Mouse (Mus musculus): ENCODE measurements at regions not wholly inside any gene's neighbourhood (a gene's known extent, or its start where the extent isn't known, plus 50 kb on each side); places are given as distances from the start of the nearest gene placed in this dataset.

GRCm38 (mm10) chr12:12781526-12781925 lies 160.2 kb downstream of the Mycn start:
- Histone ChIP-seq H3K4me1 (ENCODE audit: insufficient read depth) (peaks cover 4% of the 10 kb centered on the region; the same call in 1 of the 2 replicates), H3K27me3 (ENCODE audit: insufficient read depth, low read length) (no peaks in the 10 kb centered on the region), H3K9ac (no peak overlapping the region), H3K36me3 (ENCODE audit: insufficient read depth) (no peaks in the 10 kb centered on the region), H3K4me2 (no peak overlapping the region), H3K27ac (ENCODE audit: low read depth) (no peak overlapping the region), H3K9me3 (ENCODE audit: low read depth, low read length) (no peaks in the 10 kb centered on the region), H3K4me3 (ENCODE audit: low read depth, low read length) (no peak overlapping the region)
- peak; percentile 36; the same call in 1 of the 2 replicates for TF ChIP-seq CTCF (IDR thresholded peaks at IDR 0.05; ENCODE audit: low read depth)
- ATAC-seq (ENCODE audit: insufficient read depth) (no peak), DNase-seq (no peak)
- WGBS = 95% methylated on average over 5 of the region's 5 CpGs

DNA sequence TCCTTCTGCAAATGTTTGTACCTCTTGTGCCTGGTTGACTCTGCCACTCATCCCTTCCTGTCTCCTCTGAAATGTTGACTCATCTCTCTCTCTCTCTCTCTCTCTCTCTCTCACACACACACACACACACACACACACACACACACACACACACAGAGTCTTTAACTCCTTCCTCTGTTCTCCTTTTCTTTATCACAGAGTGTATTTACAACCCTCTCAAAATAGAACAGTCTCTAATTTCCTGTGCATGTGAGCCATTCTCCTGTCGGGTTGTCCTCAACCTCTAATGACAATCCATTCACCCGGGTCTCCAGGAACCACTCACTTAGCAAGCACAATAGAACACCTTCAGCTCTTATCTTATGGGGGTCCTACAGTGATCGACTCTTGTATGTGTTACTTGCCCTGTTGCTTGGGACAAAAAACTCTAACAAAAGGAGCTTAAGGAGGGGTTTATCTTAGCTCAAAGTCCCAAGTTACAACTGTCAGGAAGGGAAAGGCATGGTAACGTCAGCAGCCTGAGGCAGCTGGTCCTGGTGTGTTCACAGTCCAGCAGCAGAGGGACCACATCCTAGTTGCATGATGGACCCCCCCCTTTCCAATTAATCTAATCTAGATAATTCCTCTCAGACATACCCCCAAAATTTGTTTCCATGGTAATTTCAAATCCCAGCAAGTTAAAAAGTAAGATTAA lies 163.0 kb downstream of the Mycn start:
- H3K27me3 ChIP-seq (ENCODE audit: insufficient read depth, low read length) = no peaks in the 10 kb centered on the region
- ATAC-seq (ENCODE audit: insufficient read depth) (no peak), DNase-seq (no peak)
- H3K4me2 ChIP-seq = no peak overlapping the region
- WGBS = 37% methylated on average over 4 of the region's 4 CpGs
- TF ChIP-seq CTCF (IDR thresholded peaks at IDR 0.05; ENCODE audit: low read depth) = no peak
- H3K4me1 ChIP-seq (ENCODE audit: insufficient read depth) = peaks cover 4% of the 10 kb centered on the region; the same call in 1 of the 2 replicates
- H3K9ac ChIP-seq = no peak overlapping the region
- no peak overlapping the region; the same call in 1 of the 2 replicates for H3K27ac ChIP-seq (ENCODE audit: low read depth)
- H3K36me3 ChIP-seq (ENCODE audit: insufficient read depth) = no peaks in the 10 kb centered on the region
- H3K9me3 ChIP-seq (ENCODE audit: low read depth, low read length) = no peaks in the 10 kb centered on the region
- H3K4me3 ChIP-seq (ENCODE audit: low read depth, low read length) = no peak overlapping the region

DNA sequence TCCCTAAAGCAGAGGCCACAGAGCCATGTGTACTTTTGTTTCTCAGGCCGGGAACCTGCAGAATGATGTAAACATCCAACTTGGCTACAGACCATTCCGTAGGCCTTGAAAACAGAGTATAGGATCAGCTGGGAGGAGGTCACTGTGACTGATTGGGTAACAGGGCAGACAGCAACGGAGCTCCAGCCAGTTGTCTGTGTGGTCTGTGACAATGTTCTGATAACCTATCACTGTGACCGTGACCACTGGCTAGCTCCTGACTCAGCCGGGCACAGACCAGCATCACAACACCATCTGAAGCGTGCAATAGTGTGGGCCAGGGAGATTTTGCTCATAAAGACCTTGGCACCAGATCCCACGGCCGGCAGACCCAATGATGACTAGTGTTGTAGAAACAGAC lies 164.3 kb downstream of the Mycn start:
- ATAC-seq (ENCODE audit: insufficient read depth) (no peak), DNase-seq (no peak)
- Histone ChIP-seq H3K4me3 (ENCODE audit: low read depth, low read length) (no peak overlapping the region), H3K4me1 (ENCODE audit: insufficient read depth) (peaks cover 4% of the 10 kb centered on the region; the same call in 1 of the 2 replicates), H3K27ac (ENCODE audit: low read depth) (no peak overlapping the region), H3K4me2 (no peak overlapping the region), H3K9ac (no peak overlapping the region), H3K9me3 (ENCODE audit: low read depth, low read length) (no peaks in the 10 kb centered on the region), H3K27me3 (ENCODE audit: insufficient read depth, low read length) (no peaks in the 10 kb centered on the region), H3K36me3 (ENCODE audit: insufficient read depth) (no peaks in the 10 kb centered on the region)
- TF ChIP-seq CTCF (IDR thresholded peaks at IDR 0.05; ENCODE audit: low read depth) = no peak
- WGBS = 50% methylated on average over 8 of the region's 8 CpGs

- no peaks in the 10 kb centered on the region for H3K27me3 ChIP-seq (ENCODE audit: insufficient read depth, low read length)
- no peaks in the 10 kb centered on the region for H3K36me3 ChIP-seq (ENCODE audit: insufficient read depth)
- no peak overlapping the region for H3K9ac ChIP-seq
- no peak overlapping the region for H3K27ac ChIP-seq (ENCODE audit: low read depth)
- no peak for ATAC-seq (ENCODE audit: insufficient read depth)
- no peaks in the 10 kb centered on the region for H3K9me3 ChIP-seq (ENCODE audit: low read depth, low read length)
- no peak overlapping the region for H3K4me2 ChIP-seq
- TF ChIP-seq CTCF (IDR thresholded peaks at IDR 0.05; ENCODE audit: low read depth) = no peak
- DNase-seq = no peak
- no peak overlapping the region for H3K4me3 ChIP-seq (ENCODE audit: low read depth, low read length)
- WGBS = 71% methylated on average over 6 of the region's 6 CpGs
- H3K4me1 ChIP-seq (ENCODE audit: insufficient read depth) = peaks cover 4% of the 10 kb centered on the region; the same call in 1 of the 2 replicates
These were observed 164.9 kb downstream of the Mycn start for GRCm38 (mm10) chr12:12776783-12777182.

- Histone ChIP-seq H3K4me3 (ENCODE audit: low read depth, low read length) (no peak overlapping the region), H3K9me3 (ENCODE audit: low read depth, low read length) (no peaks in the 10 kb centered on the region), H3K4me1 (ENCODE audit: insufficient read depth) (no peaks in the 10 kb centered on the region), H3K9ac (no peak overlapping the region), H3K4me2 (no peak overlapping the region), H3K27ac (ENCODE audit: low read depth) (no peak overlapping the region), H3K36me3 (ENCODE audit: insufficient read depth) (no peaks in the 10 kb centered on the region), H3K27me3 (ENCODE audit: insufficient read depth, low read length) (no peaks in the 10 kb centered on the region)
- whole genome bisulfite sequencing = 72% methylated on average over 4 of the region's 4 CpGs
- ATAC-seq (ENCODE audit: insufficient read depth) = no peak
- DNase-seq = no peak
- TF ChIP-seq CTCF (IDR thresholded peaks at IDR 0.05; ENCODE audit: low read depth) = no peak
These were observed 170.7 kb downstream of the Mycn start for GRCm38 (mm10) chr12:12770970-12771369.

DNA sequence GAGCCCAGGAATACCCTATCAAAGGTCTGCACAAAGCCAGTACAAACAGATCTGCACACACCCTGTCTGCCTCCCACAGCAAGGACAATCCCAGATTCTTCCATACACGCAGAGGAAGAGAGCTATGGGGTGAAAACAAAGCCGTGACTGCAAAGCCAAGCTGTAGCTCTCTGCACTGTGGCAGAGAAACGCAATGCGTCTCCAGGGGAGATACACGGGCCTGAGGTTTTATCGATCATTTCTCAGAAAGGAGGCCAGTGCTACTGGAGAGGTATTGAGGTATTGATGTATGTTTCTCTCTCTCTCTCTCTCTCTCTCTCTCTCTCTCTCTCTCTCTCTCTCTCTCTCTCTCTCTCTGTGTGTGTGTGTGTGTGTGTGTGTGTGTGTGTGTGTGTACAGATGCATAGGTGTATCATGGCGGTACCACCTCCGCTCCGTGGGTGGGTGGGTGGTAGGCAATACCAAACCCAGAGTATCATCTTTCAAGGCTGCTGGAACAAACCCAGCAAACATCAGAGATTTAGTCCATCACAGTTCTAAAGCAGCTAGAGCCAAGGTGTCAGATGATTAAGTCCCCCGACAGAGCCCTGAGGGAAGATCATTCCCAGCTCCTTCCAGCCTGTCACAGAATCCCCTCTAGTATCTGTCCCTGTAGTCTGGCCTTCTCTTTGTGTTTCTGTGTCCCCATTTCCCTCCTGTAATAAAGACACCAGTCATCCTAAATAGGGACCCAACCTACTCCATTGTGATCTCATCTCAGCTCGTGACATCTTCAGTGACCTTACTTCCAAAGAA lies 175.0 kb downstream of the Mycn start:
- TF ChIP-seq CTCF (IDR thresholded peaks at IDR 0.05; ENCODE audit: low read depth) = no peak
- DNase-seq = no peak
- Histone ChIP-seq H3K9me3 (ENCODE audit: low read depth, low read length) (no peaks in the 10 kb centered on the region), H3K9ac (no peak overlapping the region), H3K4me2 (no peak overlapping the region), H3K27me3 (ENCODE audit: insufficient read depth, low read length) (no peaks in the 10 kb centered on the region), H3K4me1 (ENCODE audit: insufficient read depth) (no peaks in the 10 kb centered on the region), H3K36me3 (ENCODE audit: insufficient read depth) (no peaks in the 10 kb centered on the region), H3K27ac (ENCODE audit: low read depth) (no peak overlapping the region), H3K4me3 (ENCODE audit: low read depth, low read length) (no peak overlapping the region)
- no peak for ATAC-seq (ENCODE audit: insufficient read depth)
- WGBS = 45% methylated on average over 11 of the region's 11 CpGs

DNA sequence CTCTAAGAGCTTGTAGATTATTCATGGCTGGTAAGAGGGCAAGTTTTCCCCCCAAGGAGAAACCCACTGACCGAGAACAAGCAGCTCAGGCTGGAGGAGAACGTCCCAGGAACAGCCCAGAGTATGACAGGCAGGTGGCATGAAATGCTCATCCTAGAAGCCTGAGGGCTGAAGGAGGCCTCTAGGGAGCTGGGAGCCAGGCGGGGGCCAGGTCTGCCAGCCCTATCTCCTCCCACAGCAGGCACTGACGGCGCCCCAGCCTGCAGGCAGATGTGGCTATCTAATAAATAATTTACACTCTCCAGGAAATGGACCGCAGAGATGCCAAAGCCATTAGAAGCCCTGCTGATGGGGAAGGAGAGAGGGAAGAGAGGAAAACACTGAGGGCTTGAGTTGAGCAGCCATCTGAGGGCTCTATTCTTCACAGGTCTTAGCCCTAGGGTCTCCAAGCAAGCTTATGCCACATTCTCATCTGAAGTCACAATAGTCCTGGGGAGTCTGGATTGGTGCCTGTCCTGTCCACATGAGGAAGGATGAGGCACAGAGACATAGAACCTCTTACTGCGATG lies 176.1 kb downstream of the Mycn start:
- Histone ChIP-seq H3K36me3 (ENCODE audit: insufficient read depth) (no peaks in the 10 kb centered on the region), H3K4me2 (no peak overlapping the region), H3K4me3 (ENCODE audit: low read depth, low read length) (no peak overlapping the region), H3K9ac (no peak overlapping the region), H3K4me1 (ENCODE audit: insufficient read depth) (no peaks in the 10 kb centered on the region), H3K27me3 (ENCODE audit: insufficient read depth, low read length) (no peaks in the 10 kb centered on the region), H3K9me3 (ENCODE audit: low read depth, low read length) (no peaks in the 10 kb centered on the region; the same call in 1 of the 2 replicates), H3K27ac (ENCODE audit: low read depth) (no peak overlapping the region)
- TF ChIP-seq CTCF (IDR thresholded peaks at IDR 0.05; ENCODE audit: low read depth) = no peak
- 54% methylated on average over 7 of the region's 7 CpGs for WGBS
- ATAC-seq (ENCODE audit: insufficient read depth) (no peak), DNase-seq (no peak)

Measured in lung, embryonic 14.5 days (tissue).